Mouse (Mus musculus): ENCODE results near the gene Git2. TPM values are rescaled to one million over a fixed set of nuclear protein-coding genes. Genes with fewer than 3 reads are reported as not detected.

Gene Git2
- 10 to 100 TPM; 16.1 to 21.7 TPM for total RNA-seq (2021)
- long read RNA-seq, experiment 1, full-length matches to known transcripts = 4 of 5 reads
- long read RNA-seq, experiment 1, partial matches to known transcripts = 1 of 5 reads
- long read RNA-seq, experiment 1, other reads (novel, unspliced or antisense) = 0 of 5 reads
- long read RNA-seq, experiment 2, full-length matches to known transcripts = 2 of 11 reads
- long read RNA-seq, experiment 2, partial matches to known transcripts = 5 of 11 reads
- long read RNA-seq, experiment 2, other reads (novel, unspliced or antisense) = 4 of 11 reads

GRCm38 (mm10) chr5:114775056-114775979 lies at the start of gene Git2:
TSS of gene Git2 (minus strand) at chr5:114775517.
- DNase-seq = no peak

GRCm38 (mm10) chr5:114824197-114824596 lies 48.9 kb upstream of the Git2 start:
- DNase-seq = no peak

GRCm38 (mm10) chr5:114822796-114823688 lies 47.7 kb upstream of the Git2 start, which contains the start of gene 1500011B03Rik:
TSS of gene 1500011B03Rik (minus strand) at chr5:114823468.
- peak; percentile 58 for DNase-seq

GRCm38 (mm10) chr5:114818124-114818523 lies 42.8 kb upstream of the Git2 start:
- no peak for DNase-seq

- no peak for DNase-seq
Observed at GRCm38 (mm10) chr5:114816599-114816998, 41.3 kb upstream of the Git2 start.

- DNase-seq = peak; percentile 76
Observed at GRCm38 (mm10) chr5:114813525-114814181, 38.3 kb upstream of the Git2 start.

- DNase-seq = no peak
Observed at GRCm38 (mm10) chr5:114809826-114810225, 34.5 kb upstream of the Git2 start.

GRCm38 (mm10) chr5:114809181-114809756 lies 34.0 kb upstream of the Git2 start:
- no peak for DNase-seq

GRCm38 (mm10) chr5:114808385-114808784 lies 33.1 kb upstream of the Git2 start:
- DNase-seq = no peak

- DNase-seq = no peak
Observed at GRCm38 (mm10) chr5:114807893-114808292, 32.6 kb upstream of the Git2 start.

- DNase-seq = no peak
Observed at GRCm38 (mm10) chr5:114807468-114807867, 32.2 kb upstream of the Git2 start.

GRCm38 (mm10) chr5:114807063-114807462 lies 31.7 kb upstream of the Git2 start:
- no peak for DNase-seq

GRCm38 (mm10) chr5:114806636-114807035 lies 31.3 kb upstream of the Git2 start:
- DNase-seq = no peak

GRCm38 (mm10) chr5:114805436-114806350 lies 30.4 kb upstream of the Git2 start:
- DNase-seq = no peak

GRCm38 (mm10) chr5:114804958-114805357 lies 29.6 kb upstream of the Git2 start:
- DNase-seq = no peak

- no peak for DNase-seq
Observed at GRCm38 (mm10) chr5:114804335-114804734, 29.0 kb upstream of the Git2 start.

- DNase-seq = no peak
Observed at GRCm38 (mm10) chr5:114803231-114803630, 27.9 kb upstream of the Git2 start.

GRCm38 (mm10) chr5:114801841-114802240 lies 26.5 kb upstream of the Git2 start:
- no peak for DNase-seq

- no peak for DNase-seq
Observed at GRCm38 (mm10) chr5:114801049-114801448, 25.7 kb upstream of the Git2 start.

- DNase-seq = no peak
Observed at GRCm38 (mm10) chr5:114799848-114800247, 24.5 kb upstream of the Git2 start.
